Mouse (Mus musculus): ENCODE data around the gene Ddc. TPM values are rescaled to one million over a fixed set of nuclear protein-coding genes. Genes with fewer than 3 reads are reported as not detected.

The Ddc gene
- total and polyA plus RNA-seq, 2 experiments from 2014 or later = 8.6 to 13.6 TPM

DNA sequence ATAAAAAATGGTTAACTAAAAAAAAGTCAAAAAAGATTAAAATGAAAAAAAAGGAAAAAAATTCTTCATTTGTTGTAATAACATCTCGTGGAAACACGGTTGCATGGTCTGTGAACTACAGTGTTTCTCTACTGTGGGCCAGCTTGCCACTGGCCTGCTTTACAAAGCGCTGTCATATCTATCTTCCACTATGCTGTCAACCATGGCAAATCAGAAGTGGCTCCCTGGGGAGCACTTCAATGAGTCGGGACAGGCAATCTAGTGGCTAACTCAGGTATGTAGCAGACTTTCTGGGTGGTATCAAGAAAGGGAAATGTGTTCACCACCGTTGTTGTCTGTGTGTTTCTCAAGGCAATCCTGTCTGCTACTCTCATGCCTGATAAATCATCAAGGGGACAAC is 33.7 kb upstream of the Ddc start:
- Histone ChIP-seq H3K4me3 (ENCODE audit: low read depth, low read length) (no peak overlapping the region), H3K9ac (no peak overlapping the region), H3K36me3 (ENCODE audit: insufficient read depth) (peaks cover 14% of the 10 kb centered on the region; the same call in 1 of the 2 replicates), H3K4me1 (ENCODE audit: insufficient read depth) (no peaks in the 10 kb centered on the region), H3K9me3 (ENCODE audit: low read length) (no peaks in the 10 kb centered on the region), H3K27ac (ENCODE audit: low read depth, low read length) (no peak overlapping the region), H3K27me3 (ENCODE audit: insufficient read depth, low read length) (no peaks in the 10 kb centered on the region), H3K4me2 (ENCODE audit: low read depth) (no peak overlapping the region)
- no peak for ATAC-seq
- 86% methylated on average over 5 of the region's 5 CpGs for WGBS
- no peak for TF ChIP-seq CTCF (IDR thresholded peaks at IDR 0.05; ENCODE audit: low read depth)
- no peak for DNase-seq

DNA sequence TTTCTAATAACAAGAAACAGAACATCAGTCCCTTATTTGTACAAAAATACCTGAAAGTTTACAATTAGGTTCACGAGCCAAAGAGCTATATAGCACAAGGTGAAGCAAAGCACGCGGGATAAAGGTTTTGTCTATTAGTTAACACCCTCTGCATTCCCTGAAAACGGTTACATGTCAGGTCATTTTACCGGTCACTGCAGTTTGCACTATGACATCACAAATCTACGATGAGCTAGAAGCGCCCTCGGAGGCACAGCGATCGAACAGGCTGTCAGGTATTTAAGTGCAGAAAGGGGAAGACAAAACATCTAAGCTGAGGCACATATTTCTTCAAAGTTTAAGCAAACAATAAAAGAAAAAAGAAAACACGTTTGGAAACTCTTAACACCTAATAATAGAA is 32.6 kb upstream of the Ddc start:
- H3K36me3 ChIP-seq (ENCODE audit: insufficient read depth) = peaks cover 14% of the 10 kb centered on the region; the same call in 1 of the 2 replicates
- H3K9ac ChIP-seq = no peak overlapping the region
- H3K9me3 ChIP-seq (ENCODE audit: low read length) = no peaks in the 10 kb centered on the region
- H3K4me1 ChIP-seq (ENCODE audit: insufficient read depth) = no peaks in the 10 kb centered on the region
- H3K27ac ChIP-seq (ENCODE audit: low read depth, low read length) = no peak overlapping the region
- H3K27me3 ChIP-seq (ENCODE audit: insufficient read depth, low read length) = no peaks in the 10 kb centered on the region
- DNase-seq (no peak), ATAC-seq (no peak)
- 89% methylated on average over 11 of the region's 11 CpGs for WGBS
- H3K4me2 ChIP-seq (ENCODE audit: low read depth) = no peak overlapping the region
- no peak overlapping the region for H3K4me3 ChIP-seq (ENCODE audit: low read depth, low read length)
- no peak for TF ChIP-seq CTCF (IDR thresholded peaks at IDR 0.05; ENCODE audit: low read depth)

DNA sequence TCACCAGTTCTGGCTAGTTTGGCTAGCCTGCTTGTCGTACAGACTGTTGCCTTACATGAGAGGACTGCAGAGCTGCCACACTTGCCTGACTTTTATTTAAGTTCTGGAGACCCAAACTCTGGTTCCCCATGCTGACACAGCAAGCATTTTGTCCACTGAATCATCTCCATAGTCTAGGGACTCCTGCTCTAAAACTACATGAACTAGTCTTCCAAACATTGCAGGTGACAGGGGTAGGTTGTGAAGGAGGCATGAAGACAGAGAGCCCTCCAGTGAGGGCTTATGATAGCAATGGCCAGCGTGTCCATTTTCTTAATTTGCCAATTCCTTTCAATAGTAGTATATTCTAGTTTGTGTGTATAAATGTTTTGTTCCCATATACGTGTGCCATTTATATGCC is 31.1 kb upstream of the Ddc start:
- WGBS = 90% methylated on average over 3 of the region's 3 CpGs
- no peak overlapping the region for H3K27ac ChIP-seq (ENCODE audit: low read depth, low read length)
- ATAC-seq (no peak), DNase-seq (no peak)
- no peak overlapping the region for H3K4me3 ChIP-seq (ENCODE audit: low read depth, low read length)
- no peaks in the 10 kb centered on the region for H3K27me3 ChIP-seq (ENCODE audit: insufficient read depth, low read length)
- H3K4me1 ChIP-seq (ENCODE audit: insufficient read depth) = no peaks in the 10 kb centered on the region
- no peak overlapping the region for H3K4me2 ChIP-seq (ENCODE audit: low read depth)
- peaks cover 8% of the 10 kb centered on the region; the same call in 1 of the 2 replicates for H3K36me3 ChIP-seq (ENCODE audit: insufficient read depth)
- no peak for TF ChIP-seq CTCF (IDR thresholded peaks at IDR 0.05; ENCODE audit: low read depth)
- no peaks in the 10 kb centered on the region for H3K9me3 ChIP-seq (ENCODE audit: low read length)
- H3K9ac ChIP-seq = no peak overlapping the region

DNA sequence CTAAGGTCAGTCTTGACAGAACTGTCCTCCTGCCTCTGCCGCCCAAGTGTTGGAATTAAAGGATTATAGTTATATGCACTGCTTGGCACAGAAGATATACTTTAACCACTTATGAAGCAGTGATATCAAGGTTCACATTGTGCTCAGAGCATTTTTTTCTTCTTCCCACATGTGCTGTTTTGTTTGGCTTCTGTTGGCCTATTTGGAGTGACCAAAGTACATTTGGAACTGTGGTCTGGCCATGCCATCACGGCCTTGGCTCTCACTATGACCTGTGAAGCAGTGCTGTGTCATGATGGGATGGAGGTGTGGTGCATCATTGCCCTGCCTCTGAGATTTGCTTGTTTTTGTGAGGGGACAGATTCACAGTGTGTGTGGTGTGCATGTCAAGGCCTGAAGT is 30.6 kb upstream of the Ddc start:
- Histone ChIP-seq H3K27me3 (ENCODE audit: insufficient read depth, low read length) (no peaks in the 10 kb centered on the region), H3K4me2 (ENCODE audit: low read depth) (no peak overlapping the region), H3K9me3 (ENCODE audit: low read length) (no peaks in the 10 kb centered on the region), H3K27ac (ENCODE audit: low read depth, low read length) (no peak overlapping the region), H3K36me3 (ENCODE audit: insufficient read depth) (peaks cover 5% of the 10 kb centered on the region; the same call in 1 of the 2 replicates), H3K4me1 (ENCODE audit: insufficient read depth) (no peaks in the 10 kb centered on the region), H3K4me3 (ENCODE audit: low read depth, low read length) (no peak overlapping the region), H3K9ac (no peak overlapping the region)
- DNase-seq (no peak), ATAC-seq (no peak)
- no peak for TF ChIP-seq CTCF (IDR thresholded peaks at IDR 0.05; ENCODE audit: low read depth)
- 93% methylated on average over 2 of the region's 2 CpGs for WGBS

DNA sequence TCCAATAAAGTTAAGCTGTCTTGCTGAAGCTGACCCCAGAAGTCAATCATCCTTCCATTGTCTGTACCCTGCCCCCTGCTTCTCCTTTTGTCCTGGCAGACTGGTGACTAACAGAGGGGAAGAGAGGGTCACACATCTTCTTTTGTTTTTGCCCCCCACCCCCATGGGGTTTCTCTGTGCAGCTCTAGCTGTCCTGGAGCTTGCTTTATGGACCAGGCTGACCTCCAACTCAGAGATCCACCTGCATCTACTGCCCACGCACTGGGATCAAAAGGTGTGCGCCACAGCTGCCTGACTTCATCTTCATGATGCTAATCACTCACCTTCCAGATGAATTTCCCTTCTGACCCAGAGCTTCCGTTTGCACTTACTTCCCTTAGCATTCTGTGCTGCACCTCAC is 26.0 kb upstream of the Ddc start:
- Histone ChIP-seq H3K27me3 (ENCODE audit: insufficient read depth, low read length) (no peaks in the 10 kb centered on the region), H3K9ac (no peak overlapping the region), H3K4me3 (ENCODE audit: low read depth, low read length) (no peak overlapping the region), H3K9me3 (ENCODE audit: low read length) (no peaks in the 10 kb centered on the region), H3K27ac (ENCODE audit: low read depth, low read length) (no peak overlapping the region), H3K4me2 (ENCODE audit: low read depth) (no peak overlapping the region), H3K4me1 (ENCODE audit: insufficient read depth) (no peaks in the 10 kb centered on the region), H3K36me3 (ENCODE audit: insufficient read depth) (no peaks in the 10 kb centered on the region)
- TF ChIP-seq CTCF (IDR thresholded peaks at IDR 0.05; ENCODE audit: low read depth) = no peak
- ATAC-seq (no peak), DNase-seq (no peak)
- 37% methylated on average over 3 of the region's 3 CpGs for WGBS

DNA sequence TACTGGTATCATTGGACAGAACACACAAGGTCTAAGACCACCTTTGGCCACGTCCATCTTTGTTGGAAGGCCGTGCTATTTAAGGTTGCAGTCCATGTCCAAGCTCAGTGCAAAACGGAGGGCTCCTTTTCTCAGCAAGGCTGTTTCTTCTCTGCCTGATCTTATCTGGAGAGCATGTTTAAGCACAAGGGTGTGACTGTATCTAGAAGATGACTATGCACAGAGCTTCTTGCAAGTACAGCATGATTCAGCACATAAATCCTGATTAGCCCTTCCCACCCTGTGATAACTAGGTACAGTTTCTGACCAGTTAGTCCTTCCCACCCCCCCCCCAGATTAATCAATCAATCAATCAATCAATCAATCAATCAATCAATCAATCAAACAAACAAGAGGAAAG is 25.4 kb upstream of the Ddc start:
- no peaks in the 10 kb centered on the region for H3K36me3 ChIP-seq (ENCODE audit: insufficient read depth)
- ATAC-seq (no peak), DNase-seq (no peak)
- H3K9me3 ChIP-seq (ENCODE audit: low read length) = no peaks in the 10 kb centered on the region
- no peaks in the 10 kb centered on the region for H3K27me3 ChIP-seq (ENCODE audit: insufficient read depth, low read length)
- no peak overlapping the region for H3K9ac ChIP-seq
- 90% methylated on average over 3 of the region's 3 CpGs for WGBS
- H3K4me2 ChIP-seq (ENCODE audit: low read depth) = no peak overlapping the region
- H3K27ac ChIP-seq (ENCODE audit: low read depth, low read length) = no peak overlapping the region
- H3K4me3 ChIP-seq (ENCODE audit: low read depth, low read length) = no peak overlapping the region
- no peak for TF ChIP-seq CTCF (IDR thresholded peaks at IDR 0.05; ENCODE audit: low read depth)
- H3K4me1 ChIP-seq (ENCODE audit: insufficient read depth) = no peaks in the 10 kb centered on the region

DNA sequence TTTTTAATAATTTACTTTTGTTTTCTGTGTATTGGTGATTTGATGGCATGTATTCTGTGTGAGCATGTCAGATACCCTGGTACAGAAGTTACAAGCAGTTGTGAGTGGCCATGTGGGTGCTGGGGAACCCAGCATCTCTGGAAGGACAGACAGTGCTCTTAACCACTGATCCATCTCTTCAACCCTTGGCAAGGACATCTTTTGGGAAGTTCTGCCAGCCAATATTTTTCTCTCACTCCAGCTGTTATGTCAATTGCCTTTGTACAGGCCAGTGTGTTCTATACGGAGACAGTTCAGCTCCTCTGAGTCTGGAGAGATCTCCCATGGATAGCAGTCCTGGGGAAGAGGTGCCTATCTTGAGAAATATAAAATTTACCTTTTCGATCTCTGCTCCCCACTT is 24.2 kb upstream of the Ddc start:
- Histone ChIP-seq H3K9me3 (ENCODE audit: low read length) (no peaks in the 10 kb centered on the region), H3K27me3 (ENCODE audit: insufficient read depth, low read length) (no peaks in the 10 kb centered on the region), H3K9ac (no peak overlapping the region), H3K4me1 (ENCODE audit: insufficient read depth) (no peaks in the 10 kb centered on the region), H3K36me3 (ENCODE audit: insufficient read depth) (no peaks in the 10 kb centered on the region), H3K27ac (ENCODE audit: low read depth, low read length) (no peak overlapping the region), H3K4me2 (ENCODE audit: low read depth) (no peak overlapping the region), H3K4me3 (ENCODE audit: low read depth, low read length) (no peak overlapping the region)
- no peak for TF ChIP-seq CTCF (IDR thresholded peaks at IDR 0.05; ENCODE audit: low read depth)
- DNase-seq (no peak), ATAC-seq (no peak)
- WGBS = 85% methylated on average over 2 of the region's 2 CpGs

Data from forebrain, postnatal 0 days (tissue).